Mouse (Mus musculus): ENCODE measurements at regions not wholly inside any gene's neighbourhood (a gene's known extent, or its start where the extent isn't known, plus 50 kb on each side); places are given as distances from the start of the nearest gene placed in this dataset.

GRCm38 (mm10) chr7:70089121-70089520, 277.4 kb downstream of the Nr2f2 start:
- H3K79me2 ChIP-seq (ENCODE audit: control insufficient read depth, insufficient read depth, low read length), result no peaks in the 10 kb centered on the region
- no peaks in the 10 kb centered on the region for H3K27me3 ChIP-seq (ENCODE audit: control insufficient read depth, insufficient read depth, low read length)
- no peaks in the 10 kb centered on the region for H3K4me1 ChIP-seq (ENCODE audit: control insufficient read depth, insufficient read depth, low read length)
- H3K9ac ChIP-seq (ENCODE audit: low read depth, low read length), result no peak overlapping the region
- TF ChIP-seq POLR2A (IDR thresholded peaks at IDR 0.05; ENCODE audit: extremely low read depth, insufficient read depth, low read length), result no peak
- TF ChIP-seq CTCF (IDR thresholded peaks at IDR 0.05; ENCODE audit: low read depth, low read length), result no peak
- 74% methylated on average over 5 of the region's 5 CpGs for WGBS
- no peak overlapping the region for H3K27ac ChIP-seq (replicated peaks; ENCODE audit: insufficient read depth, low read depth, low read length)
- no peak for DNase-seq (ENCODE audit: extremely low read depth, low read depth, low spot score)
- no peaks in the 10 kb centered on the region for H3K36me3 ChIP-seq (ENCODE audit: control insufficient read depth, insufficient read depth, low read length)
- no peak overlapping the region for H3K4me3 ChIP-seq (ENCODE audit: insufficient read depth, low read depth, low read length)

DNA sequence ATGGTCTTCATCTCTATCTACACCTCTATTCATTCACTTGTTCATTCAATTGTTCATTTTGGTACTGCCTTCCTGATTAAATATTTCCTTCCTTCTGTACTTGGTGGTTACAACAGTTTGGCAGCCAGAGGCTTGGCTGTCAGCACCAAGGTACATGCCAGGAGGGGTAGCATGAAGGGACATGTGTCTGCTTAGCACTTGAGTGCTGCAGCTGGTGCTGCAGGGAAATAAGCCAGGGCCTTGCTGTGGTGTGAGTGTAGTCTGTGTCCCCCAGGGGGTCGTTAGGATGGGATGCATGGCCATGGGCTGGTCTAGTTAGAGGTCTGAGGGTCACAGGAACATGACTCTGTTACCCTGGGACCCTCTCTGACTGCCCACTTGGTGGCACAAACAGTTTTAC, 296.9 kb downstream of the Nr2f2 start:
- 44% methylated on average over 1 of the region's 1 CpGs for WGBS
- no peaks in the 10 kb centered on the region for H3K79me2 ChIP-seq (ENCODE audit: control insufficient read depth, insufficient read depth, low read length)
- no peak for DNase-seq (ENCODE audit: extremely low read depth, low read depth, low spot score)
- TF ChIP-seq POLR2A (IDR thresholded peaks at IDR 0.05; ENCODE audit: extremely low read depth, insufficient read depth, low read length) (no peak), CTCF (IDR thresholded peaks at IDR 0.05; ENCODE audit: low read depth, low read length) (no peak)
- no peak overlapping the region for H3K9ac ChIP-seq (ENCODE audit: low read depth, low read length)
- no peak overlapping the region for H3K4me3 ChIP-seq (ENCODE audit: insufficient read depth, low read depth, low read length)
- no peak overlapping the region for H3K27ac ChIP-seq (replicated peaks; ENCODE audit: insufficient read depth, low read depth, low read length)
- H3K36me3 ChIP-seq (ENCODE audit: control insufficient read depth, insufficient read depth, low read length), result no peaks in the 10 kb centered on the region
- H3K27me3 ChIP-seq (ENCODE audit: control insufficient read depth, insufficient read depth, low read length), result no peaks in the 10 kb centered on the region
- H3K4me1 ChIP-seq (ENCODE audit: control insufficient read depth, insufficient read depth, low read length), result no peaks in the 10 kb centered on the region

GRCm38 (mm10) chr7:70067828-70068719, 298.5 kb downstream of the Nr2f2 start:
- no peak overlapping the region for H3K27ac ChIP-seq (replicated peaks; ENCODE audit: insufficient read depth, low read depth, low read length)
- TF ChIP-seq POLR2A (IDR thresholded peaks at IDR 0.05; ENCODE audit: extremely low read depth, insufficient read depth, low read length), result no peak
- no peak for TF ChIP-seq CTCF (IDR thresholded peaks at IDR 0.05; ENCODE audit: low read depth, low read length)
- no peak overlapping the region for H3K9ac ChIP-seq (ENCODE audit: low read depth, low read length)
- 61% methylated on average over 18 of the region's 18 CpGs for WGBS
- no peak overlapping the region for H3K4me3 ChIP-seq (ENCODE audit: insufficient read depth, low read depth, low read length)
- H3K79me2 ChIP-seq (ENCODE audit: control insufficient read depth, insufficient read depth, low read length), result no peaks in the 10 kb centered on the region
- DNase-seq (ENCODE audit: extremely low read depth, low read depth, low spot score), result no peak
- no peaks in the 10 kb centered on the region for H3K27me3 ChIP-seq (ENCODE audit: control insufficient read depth, insufficient read depth, low read length)
- H3K4me1 ChIP-seq (ENCODE audit: control insufficient read depth, insufficient read depth, low read length), result no peaks in the 10 kb centered on the region
- H3K36me3 ChIP-seq (ENCODE audit: control insufficient read depth, insufficient read depth, low read length), result no peaks in the 10 kb centered on the region

- H3K4me3 ChIP-seq (ENCODE audit: insufficient read depth, low read depth, low read length), result no peak overlapping the region
- no peak overlapping the region for H3K27ac ChIP-seq (replicated peaks; ENCODE audit: insufficient read depth, low read depth, low read length)
- 84% methylated on average over 5 of the region's 5 CpGs for WGBS
- no peaks in the 10 kb centered on the region for H3K36me3 ChIP-seq (ENCODE audit: control insufficient read depth, insufficient read depth, low read length)
- DNase-seq (ENCODE audit: extremely low read depth, low read depth, low spot score), result no peak
- no peaks in the 10 kb centered on the region for H3K27me3 ChIP-seq (ENCODE audit: control insufficient read depth, insufficient read depth, low read length)
- no peak for TF ChIP-seq CTCF (IDR thresholded peaks at IDR 0.05; ENCODE audit: low read depth, low read length)
- TF ChIP-seq POLR2A (IDR thresholded peaks at IDR 0.05; ENCODE audit: extremely low read depth, insufficient read depth, low read length), result no peak
- H3K9ac ChIP-seq (ENCODE audit: low read depth, low read length), result no peak overlapping the region
- H3K79me2 ChIP-seq (ENCODE audit: control insufficient read depth, insufficient read depth, low read length), result no peaks in the 10 kb centered on the region
- H3K4me1 ChIP-seq (ENCODE audit: control insufficient read depth, insufficient read depth, low read length), result no peaks in the 10 kb centered on the region
These were observed 299.5 kb downstream of the Nr2f2 start for GRCm38 (mm10) chr7:70067071-70067470.

- no peak for DNase-seq (ENCODE audit: extremely low read depth, low read depth, low spot score)
- Histone ChIP-seq H3K36me3 (ENCODE audit: control insufficient read depth, insufficient read depth, low read length) (no peaks in the 10 kb centered on the region), H3K79me2 (ENCODE audit: control insufficient read depth, insufficient read depth, low read length) (no peaks in the 10 kb centered on the region), H3K27me3 (ENCODE audit: control insufficient read depth, insufficient read depth, low read length) (no peaks in the 10 kb centered on the region), H3K4me1 (ENCODE audit: control insufficient read depth, insufficient read depth, low read length) (no peaks in the 10 kb centered on the region), H3K27ac (replicated peaks; ENCODE audit: insufficient read depth, low read depth, low read length) (no peak overlapping the region), H3K4me3 (ENCODE audit: insufficient read depth, low read depth, low read length) (no peak overlapping the region), H3K9ac (ENCODE audit: low read depth, low read length) (no peak overlapping the region)
- TF ChIP-seq POLR2A (IDR thresholded peaks at IDR 0.05; ENCODE audit: extremely low read depth, insufficient read depth, low read length), result no peak
- no peak for TF ChIP-seq CTCF (IDR thresholded peaks at IDR 0.05; ENCODE audit: low read depth, low read length)
- 92% methylated on average over 7 of the region's 7 CpGs for WGBS
These were observed 300.1 kb downstream of the Nr2f2 start for GRCm38 (mm10) chr7:70066448-70066847.

GRCm38 (mm10) chr7:70065471-70066130, 300.9 kb downstream of the Nr2f2 start:
- H3K27ac ChIP-seq (replicated peaks; ENCODE audit: insufficient read depth, low read depth, low read length), result no peak overlapping the region
- H3K9ac ChIP-seq (ENCODE audit: low read depth, low read length), result no peak overlapping the region
- peak; percentile 54 for DNase-seq (ENCODE audit: extremely low read depth, low read depth, low spot score)
- H3K79me2 ChIP-seq (ENCODE audit: control insufficient read depth, insufficient read depth, low read length), result no peaks in the 10 kb centered on the region
- H3K36me3 ChIP-seq (ENCODE audit: control insufficient read depth, insufficient read depth, low read length), result no peaks in the 10 kb centered on the region
- 62% methylated on average over 11 of the region's 11 CpGs for WGBS
- no peaks in the 10 kb centered on the region for H3K4me1 ChIP-seq (ENCODE audit: control insufficient read depth, insufficient read depth, low read length)
- H3K4me3 ChIP-seq (ENCODE audit: insufficient read depth, low read depth, low read length), result no peak overlapping the region
- no peaks in the 10 kb centered on the region for H3K27me3 ChIP-seq (ENCODE audit: control insufficient read depth, insufficient read depth, low read length)
- no peak for TF ChIP-seq POLR2A (IDR thresholded peaks at IDR 0.05; ENCODE audit: extremely low read depth, insufficient read depth, low read length)
- no peak for TF ChIP-seq CTCF (IDR thresholded peaks at IDR 0.05; ENCODE audit: low read depth, low read length)

Data from liver, adult 2 months (tissue).